Mouse (Mus musculus): ENCODE measurements around the gene Romo1.
A peak's percentile ranks its signal among the peaks of the same experiment; 100 is the strongest.
"Not testable (repeated sequence)": the region's sequence is repeated elsewhere in the genome, so short reads cannot be mapped to it uniquely, and the experiment has no call there.

Romo1 gene

GRCm38 (mm10) chr2:156143953-156144724 lies at the start of gene Romo1, which contains the start of gene Nfs1:
Gene Romo1 (plus strand): TSS chr2:156144039.
Gene Nfs1 (minus strand): TSS chr2:156144186.
- peak; percentile 93 for DNase-seq (ENCODE audit: low spot score)

GRCm38 (mm10) chr2:156110627-156111357 lies 33.0 kb upstream of the Romo1 start:
- no peak for DNase-seq (ENCODE audit: low spot score)

- DNase-seq (ENCODE audit: low spot score) = peak; percentile 97
Observed at GRCm38 (mm10) chr2:156111358-156112079, 32.3 kb upstream of the Romo1 start, which contains the start of the genes Cpne1 and Rbm12. Gene Cpne1 (minus strand): TSS chr2:156111965. Gene Rbm12 (minus strand): TSS chr2:156111978.

GRCm38 (mm10) chr2:156112080-156112423 lies 31.8 kb upstream of the Romo1 start:
- not testable (repeated sequence) for DNase-seq (ENCODE audit: low spot score)

DNA sequence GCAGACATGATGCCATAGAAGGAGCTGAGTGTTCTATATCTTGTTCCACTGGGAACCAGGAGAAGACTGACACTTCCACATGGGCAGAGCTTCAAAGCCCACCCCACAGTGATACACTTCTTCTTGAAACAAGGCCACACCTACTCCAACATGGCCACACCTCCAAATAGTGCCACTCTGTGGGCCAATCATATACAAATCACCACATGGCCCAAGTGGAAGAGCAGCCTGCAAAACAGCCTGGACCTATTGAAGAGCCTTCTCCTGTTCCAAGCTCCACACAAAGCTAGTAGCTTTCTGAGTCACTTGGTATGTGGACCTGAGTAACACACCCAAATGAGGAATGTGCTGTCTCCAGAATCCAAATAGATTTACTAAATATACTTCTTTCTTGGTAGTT lies 24.3 kb upstream of the Romo1 start:
- no peak for DNase-seq (ENCODE audit: low spot score)

DNA sequence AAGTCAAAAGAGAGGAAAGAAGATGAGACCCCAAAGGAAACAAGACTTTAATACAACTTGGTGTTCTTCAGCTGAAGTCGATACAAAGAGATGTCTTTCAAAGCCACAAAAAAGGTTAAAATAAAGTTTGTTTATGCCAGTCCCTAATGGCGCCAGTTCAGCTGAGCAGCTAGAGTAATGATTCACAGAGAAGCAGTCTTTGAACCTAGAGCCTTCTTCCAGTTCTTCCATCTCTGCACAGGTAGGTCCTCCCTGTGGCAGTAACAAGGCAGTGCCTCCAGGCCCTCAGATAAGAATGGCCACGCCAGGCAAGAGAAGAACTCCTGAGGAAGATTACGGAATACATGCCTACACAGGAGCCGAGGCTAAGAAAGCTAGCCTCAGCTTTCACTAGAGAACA lies 20.1 kb upstream of the Romo1 start:
- DNase-seq (ENCODE audit: low spot score) = no peak

DNA sequence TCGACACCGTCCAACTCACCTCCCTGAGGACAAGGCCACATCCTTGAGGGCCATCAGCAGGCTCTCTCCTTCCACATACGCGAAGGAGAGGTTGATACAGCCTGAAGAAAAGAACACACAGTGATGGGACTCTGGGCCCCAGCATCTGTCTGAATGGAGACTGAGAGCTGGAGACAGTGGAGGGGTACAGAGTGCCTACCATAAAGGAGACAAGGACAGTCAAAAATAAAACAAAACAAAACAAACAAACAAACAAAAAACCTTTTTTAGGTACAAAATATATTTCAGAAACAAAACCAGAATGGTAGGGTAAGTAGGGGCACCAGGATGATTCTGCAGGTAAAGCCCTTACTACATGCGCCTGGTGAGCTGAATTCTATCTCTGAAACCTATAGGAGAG lies 16.8 kb upstream of the Romo1 start, which contains the start of gene Gm28036:
Gm28036 (minus strand) TSS at position 101 of the 400 bp plus-strand sequence.
- DNase-seq (ENCODE audit: low spot score) = no peak

DNA sequence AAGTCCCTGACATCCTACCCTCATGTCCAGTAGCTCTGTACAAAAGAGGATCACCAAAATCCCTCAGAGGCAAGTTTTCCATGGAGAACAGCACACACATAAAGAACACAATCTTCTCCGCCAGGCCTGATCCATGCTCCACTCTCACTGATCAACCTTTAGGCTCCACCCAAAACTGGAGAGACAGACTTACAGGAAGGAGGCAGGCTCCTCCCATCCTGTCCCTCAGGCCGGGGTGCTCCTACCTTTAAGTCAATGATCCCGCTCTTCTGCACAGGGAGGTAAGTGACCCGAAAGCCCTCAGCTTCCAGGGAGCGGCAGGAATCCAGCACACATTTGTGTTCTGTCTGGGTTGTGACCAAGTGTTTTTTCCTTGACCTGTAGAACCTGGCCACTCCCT lies 9.7 kb upstream of the Romo1 start:
- DNase-seq (ENCODE audit: low spot score) = no peak

GRCm38 (mm10) chr2:156135695-156136094 lies 8.1 kb upstream of the Romo1 start:
- no peak for DNase-seq (ENCODE audit: low spot score)

DNA sequence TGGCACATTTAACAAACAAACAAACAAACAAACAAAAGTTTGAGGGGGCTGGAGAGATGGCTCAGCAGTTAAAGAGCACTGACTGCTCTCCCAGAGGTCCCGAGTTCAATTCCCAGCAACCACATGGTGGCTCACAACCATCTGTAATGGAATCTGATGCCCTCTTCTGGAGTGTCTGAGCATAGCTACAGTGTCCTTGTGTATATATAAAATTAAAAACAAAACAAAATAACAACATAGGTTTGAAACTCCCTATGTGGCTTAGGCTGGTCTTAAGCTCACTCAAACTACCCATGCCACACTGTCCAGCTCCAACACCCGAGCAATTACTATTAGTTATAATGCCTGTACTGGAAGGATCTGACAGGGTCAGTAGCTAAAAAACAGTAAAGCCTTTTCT lies 1.0 kb upstream of the Romo1 start:
- DNase-seq (ENCODE audit: low spot score) = no peak

- DNase-seq (ENCODE audit: low spot score) = no peak
Observed at GRCm38 (mm10) chr2:156143367-156143766, 472 bp upstream of the Romo1 start.

DNA sequence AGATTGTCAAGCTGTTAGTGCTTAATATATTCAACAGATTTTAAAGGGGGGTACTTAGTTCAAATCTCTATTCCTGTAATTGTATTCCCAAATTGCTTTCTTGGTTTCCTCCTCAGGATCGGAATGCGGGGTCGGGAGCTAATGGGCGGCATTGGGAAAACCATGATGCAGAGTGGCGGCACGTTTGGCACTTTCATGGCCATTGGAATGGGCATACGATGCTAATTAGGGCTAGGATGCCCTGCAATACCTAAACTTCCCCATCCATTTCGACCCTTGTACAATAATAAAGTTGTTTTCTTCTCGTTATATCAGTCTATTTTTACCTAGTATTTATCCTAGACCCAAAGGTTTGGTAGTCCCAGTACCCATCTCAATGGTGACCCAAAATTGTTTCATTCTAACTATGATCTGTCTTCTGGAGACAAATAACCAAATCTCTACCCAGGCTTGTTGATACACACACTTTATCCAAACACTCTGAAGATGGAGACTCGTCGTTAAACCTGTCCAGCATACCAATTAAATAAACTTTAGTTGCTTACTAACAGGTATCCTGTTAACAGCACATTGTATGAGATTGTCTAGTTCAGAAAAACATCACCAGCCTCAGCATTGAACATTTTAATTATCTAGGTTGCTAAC lies 1.8 kb downstream of the Romo1 start:
- DNase-seq (ENCODE audit: low spot score) = no peak

GRCm38 (mm10) chr2:156146272-156146989 lies 2.6 kb downstream of the Romo1 start:
- no peak for DNase-seq (ENCODE audit: low spot score)

DNA sequence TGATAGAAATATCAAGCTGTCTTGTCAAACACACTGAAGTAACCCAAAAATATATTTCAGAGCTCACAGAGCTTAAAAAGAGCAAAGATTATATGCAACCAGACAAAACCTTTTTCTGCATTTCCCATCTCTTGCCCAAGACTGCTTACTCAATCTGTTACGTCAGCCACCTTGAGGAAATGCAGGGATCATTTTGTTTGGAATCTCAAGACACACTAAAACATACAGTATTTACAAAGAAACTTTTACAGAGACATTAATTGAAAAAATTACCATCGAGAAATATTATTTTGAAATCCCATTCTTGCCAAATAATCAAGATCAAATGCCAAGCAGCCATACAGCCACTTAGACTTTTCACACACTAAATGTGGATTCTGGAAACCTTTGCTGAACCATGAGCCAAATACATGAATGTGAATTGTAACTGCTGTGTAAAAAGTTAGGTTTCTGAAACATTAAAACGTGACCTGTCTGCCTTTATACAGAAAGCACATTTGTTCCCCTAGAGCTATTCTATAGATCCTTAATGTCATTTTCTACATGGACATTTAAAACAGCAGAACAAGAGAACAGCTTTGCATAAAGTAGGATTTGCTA lies 3.6 kb downstream of the Romo1 start:
- no peak for DNase-seq (ENCODE audit: low spot score)

GRCm38 (mm10) chr2:156151538-156151937 lies 7.7 kb downstream of the Romo1 start:
- DNase-seq (ENCODE audit: low spot score) = no peak

- DNase-seq (ENCODE audit: low spot score) = no peak
Observed at GRCm38 (mm10) chr2:156165478-156165877, 21.6 kb downstream of the Romo1 start.

DNA sequence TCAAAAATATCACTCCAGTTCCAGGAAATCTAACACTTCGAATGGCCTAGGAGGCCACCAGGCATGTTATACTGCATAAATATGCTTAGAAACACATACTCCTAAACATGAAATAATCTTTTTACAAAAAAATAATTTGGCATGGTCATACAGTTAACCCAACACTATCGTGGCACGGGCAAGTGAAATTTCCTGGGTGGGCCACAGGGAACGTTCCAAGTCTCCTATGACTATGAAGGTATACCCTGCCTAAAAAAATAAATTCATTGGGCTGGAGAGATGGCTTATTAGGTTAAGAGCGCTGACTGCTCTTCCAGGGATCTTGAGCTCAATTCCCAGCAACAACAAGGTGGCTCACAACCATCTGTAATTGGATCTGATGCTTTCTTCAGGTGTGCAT lies 22.7 kb downstream of the Romo1 start:
- DNase-seq (ENCODE audit: low spot score) = no peak

GRCm38 (mm10) chr2:156177079-156177478 lies 33.2 kb downstream of the Romo1 start:
- no peak for DNase-seq (ENCODE audit: low spot score)

DNA sequence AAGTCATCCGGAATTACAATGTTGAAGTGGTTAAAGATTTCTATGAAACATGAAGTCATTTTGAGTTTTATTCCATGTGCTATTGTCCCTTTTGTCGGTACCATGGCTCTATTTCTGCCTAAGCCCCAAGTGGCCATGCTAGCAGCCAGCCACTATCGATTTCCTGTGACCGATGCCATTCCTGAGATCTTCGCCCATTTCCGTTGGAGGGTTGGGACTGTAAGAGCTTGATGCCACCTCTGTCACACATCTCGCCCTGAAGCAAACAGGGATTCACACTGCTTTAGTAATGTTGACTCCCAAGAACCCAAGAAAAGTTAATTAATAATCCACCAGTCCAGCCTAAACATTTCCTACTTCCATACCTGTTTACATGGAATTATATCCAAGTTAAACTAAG lies 33.8 kb downstream of the Romo1 start:
- DNase-seq (ENCODE audit: low spot score) = no peak

DNA sequence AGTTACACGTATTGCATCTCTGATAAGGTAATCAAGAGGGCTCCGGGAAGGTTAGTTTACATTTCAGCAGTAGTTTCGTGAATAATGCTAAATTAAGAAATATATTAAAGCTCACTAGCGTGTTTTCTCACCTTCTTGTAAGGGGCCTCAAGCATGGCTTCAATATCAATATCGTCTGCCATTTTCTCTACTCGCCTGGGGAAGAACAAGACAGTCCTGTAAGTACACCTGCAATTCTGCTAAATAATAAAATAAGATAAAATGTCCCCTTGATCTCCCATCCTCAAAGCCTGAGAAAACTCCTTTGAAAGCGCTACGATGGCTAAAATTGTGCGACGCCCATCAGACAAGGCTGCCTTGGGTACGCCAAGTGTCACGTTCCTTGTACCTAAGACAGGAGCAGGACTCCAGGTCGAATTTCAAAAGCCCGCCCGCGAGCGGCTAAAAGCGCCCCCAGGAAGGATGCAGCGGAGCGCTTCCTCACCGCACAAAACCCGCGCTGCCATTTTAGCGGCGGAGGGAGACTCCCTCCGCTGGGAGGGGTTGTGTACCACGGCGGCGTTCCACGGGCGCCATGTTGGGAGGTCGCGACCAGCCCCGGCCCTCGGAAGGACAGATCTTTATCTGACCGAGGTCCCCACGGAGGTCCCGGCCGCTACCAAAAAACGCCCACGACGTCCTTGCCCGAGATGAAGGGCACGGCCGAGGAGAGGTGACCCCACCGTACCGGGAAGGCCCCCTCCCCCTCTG lies 35.4 kb downstream of the Romo1 start:
- DNase-seq (ENCODE audit: low spot score) = peak; percentile 87

DNA sequence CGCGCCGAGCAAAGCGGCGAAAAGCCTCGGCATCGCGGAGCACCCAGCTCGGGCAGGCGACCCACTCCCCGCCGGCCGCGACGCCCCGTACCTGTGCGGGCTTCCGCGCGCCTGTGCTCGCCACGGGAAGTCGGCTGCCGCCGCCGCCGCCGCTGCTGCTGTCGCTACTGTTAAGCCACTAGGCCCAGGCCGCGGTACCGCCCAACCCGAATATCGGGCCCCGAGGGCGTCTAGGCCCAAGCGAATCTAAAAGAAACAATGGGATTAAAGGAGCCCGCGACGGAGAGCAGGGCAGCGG lies 35.9 kb downstream of the Romo1 start:
- no peak for DNase-seq (ENCODE audit: low spot score)

Measured in testis, postnatal 10 days (tissue).